14 mouse cellular contexts compared by ENCODE assay signal in genomic region chr17:47907366-47907920, GRCm38 (mm10). TPM values are rescaled to one million over a fixed set of nuclear protein-coding genes. Genes with fewer than 3 reads are reported as not detected.
DNase-seq lines count a peak whose midpoint lies in the region; ATAC-seq and TF ChIP-seq lines count a peak whose summit lies in the region.
"Had no signal": no experiment of that assay in that cellular context is flagged by ENCODE, and none has a peak within 500 bp of the region (broad histone marks: within the 10 kb centered on the region; RNA-seq: fewer than 3 reads in every experiment).

No protein-coding gene starts in this region.

- H3K27ac ChIP-seq in heart, embryonic 12.5 days (ENCODE audit: poor library complexity, severe bottlenecking), result no peak overlapping the region
- no peak overlapping the region for H3K27ac ChIP-seq in embryonic facial prominence, embryonic 14.5 days (replicated peaks; ENCODE audit: low read depth, low read length)
- H3K27ac ChIP-seq in limb, embryonic 12.5 days, result 0 out of 2 replicates have a peak overlapping the region, but pooled peaks have one; percentile 23
- no peak overlapping the region for H3K27ac ChIP-seq in heart, embryonic 11.5 days (ENCODE audit: low read depth, low read length)
- H3K27ac ChIP-seq: liver, embryonic 15.5 days had no signal

- no peak overlapping the region for H3K4me2 ChIP-seq in heart, embryonic 12.5 days
- H3K4me2 ChIP-seq in embryonic facial prominence, embryonic 14.5 days (ENCODE audit: low read depth, low read length), result no peak overlapping the region
- H3K4me2 ChIP-seq in limb, embryonic 12.5 days, result no peak overlapping the region
- H3K4me2 ChIP-seq in heart, embryonic 11.5 days, result no peak overlapping the region
- H3K4me2 ChIP-seq: liver, embryonic 15.5 days had no signal

- peaks cover 19% of the 10 kb centered on the region for H3K36me3 ChIP-seq in heart, embryonic 12.5 days
- H3K36me3 ChIP-seq in E14TG2a.4 (ENCODE audit: insufficient read depth, low read length), result peaks cover 35% of the 10 kb centered on the region
- peaks cover 20% of the 10 kb centered on the region for H3K36me3 ChIP-seq in embryonic facial prominence, embryonic 14.5 days (ENCODE audit: control insufficient read depth, insufficient read depth, low read length)
- H3K36me3 ChIP-seq in limb, embryonic 12.5 days, result peaks cover 43% of the 10 kb centered on the region
- H3K36me3 ChIP-seq in heart, embryonic 11.5 days (ENCODE audit: control insufficient read depth, insufficient read depth, low read length), result peaks cover 4% of the 10 kb centered on the region; the same call in 1 of the 2 replicates

- ATAC-seq in heart, embryonic 12.5 days (ENCODE audit: insufficient number of reproducible peaks, low FRiP score), result no peak
- no peak for ATAC-seq in embryonic facial prominence, embryonic 14.5 days (ENCODE audit: low read depth)
- ATAC-seq in limb, embryonic 12.5 days (ENCODE audit: insufficient number of reproducible peaks, insufficient read depth, low FRiP score, low TSS enrichment, low read depth), result no peak
- ATAC-seq in heart, embryonic 11.5 days (replicated peaks; ENCODE audit: insufficient number of reproducible peaks, low FRiP score, low TSS enrichment), result no peak
- ATAC-seq: activated CD4-positive, CD25-positive, alpha-beta regulatory T cell, adult 4 months had no signal

- peak; percentile 91 for DNase-seq in heart, adult 11 months
- DNase-seq in embryonic facial prominence, embryonic 14.5 days (ENCODE audit: low spot score), result peak; percentile 70
- DNase-seq in urinary bladder, postnatal 14 days (ENCODE audit: low spot score), result no peak
- no peak for DNase-seq in gastrocnemius, postnatal 25 days
- DNase-seq: cerebellum, adult 11-12 months; heart, postnatal 10 days; kidney, adult 11 months; kidney, postnatal 25 days had no signal

- H3K9me3 ChIP-seq in heart, embryonic 12.5 days (replicated peaks), result no peaks in the 10 kb centered on the region
- no peaks in the 10 kb centered on the region for H3K9me3 ChIP-seq in E14TG2a.4 (ENCODE audit: low read length)
- no peaks in the 10 kb centered on the region for H3K9me3 ChIP-seq in embryonic facial prominence, embryonic 14.5 days (ENCODE audit: control insufficient read depth, low read length)
- no peaks in the 10 kb centered on the region for H3K9me3 ChIP-seq in limb, embryonic 12.5 days
- H3K9me3 ChIP-seq in heart, embryonic 11.5 days (replicated peaks; ENCODE audit: control insufficient read depth, low read length), result no peaks in the 10 kb centered on the region
- H3K9me3 ChIP-seq: liver, embryonic 15.5 days had no signal

- H3K27me3 ChIP-seq in heart, embryonic 12.5 days (replicated peaks), result no peaks in the 10 kb centered on the region
- peaks cover 51% of the 10 kb centered on the region for H3K27me3 ChIP-seq in E14TG2a.4 (ENCODE audit: insufficient read depth, low read length)
- H3K27me3 ChIP-seq in embryonic facial prominence, embryonic 14.5 days (replicated peaks; ENCODE audit: control insufficient read depth, insufficient read depth, low read length), result no peaks in the 10 kb centered on the region
- peaks cover 57% of the 10 kb centered on the region for H3K27me3 ChIP-seq in limb, embryonic 12.5 days
- H3K27me3 ChIP-seq in heart, embryonic 11.5 days (ENCODE audit: control insufficient read depth, insufficient read depth, low read length), result no peaks in the 10 kb centered on the region
- H3K27me3 ChIP-seq: liver, embryonic 15.5 days had no signal

- no peak for TF ChIP-seq CTCF in E14TG2a.4 (conservative IDR thresholded peaks at IDR 0.05; ENCODE audit: low read length)

- no peak overlapping the region for H3K9ac ChIP-seq in heart, embryonic 12.5 days
- H3K9ac ChIP-seq in embryonic facial prominence, embryonic 14.5 days (ENCODE audit: low read depth, low read length), result peak overlapping the region; percentile 21; the same call in 1 of the 2 replicates
- 0 out of 2 replicates have a peak overlapping the region, but pooled peaks have one; percentile 18 for H3K9ac ChIP-seq in limb, embryonic 12.5 days (replicated peaks)
- H3K9ac ChIP-seq in heart, embryonic 11.5 days (ENCODE audit: low read depth, low read length), result no peak overlapping the region
- H3K9ac ChIP-seq: liver, embryonic 15.5 days had no signal

- peaks cover 54% of the 10 kb centered on the region for H3K4me1 ChIP-seq in heart, embryonic 12.5 days (replicated peaks)
- peaks cover 91% of the 10 kb centered on the region for H3K4me1 ChIP-seq in E14TG2a.4 (replicated peaks; ENCODE audit: low read depth, low read length)
- H3K4me1 ChIP-seq in embryonic facial prominence, embryonic 14.5 days (ENCODE audit: control insufficient read depth, insufficient read depth, low read length), result peaks cover 39% of the 10 kb centered on the region
- H3K4me1 ChIP-seq in limb, embryonic 12.5 days (replicated peaks), result peaks cover 71% of the 10 kb centered on the region
- peaks cover 45% of the 10 kb centered on the region for H3K4me1 ChIP-seq in heart, embryonic 11.5 days (ENCODE audit: control insufficient read depth, insufficient read depth, low read length)

- H3K4me3 ChIP-seq in heart, embryonic 12.5 days, result no peak overlapping the region
- H3K4me3 ChIP-seq in E14TG2a.4 (replicated peaks; ENCODE audit: low read length), result peak overlapping the region; percentile 51
- H3K4me3 ChIP-seq in embryonic facial prominence, embryonic 14.5 days (ENCODE audit: low read depth, low read length), result no peak overlapping the region
- no peak overlapping the region for H3K4me3 ChIP-seq in limb, embryonic 12.5 days (replicated peaks)
- H3K4me3 ChIP-seq in heart, embryonic 11.5 days (ENCODE audit: low read depth, low read length), result no peak overlapping the region
- H3K4me3 ChIP-seq: liver, embryonic 15.5 days had no signal

- 73% methylated on average over 9 of the region's 9 CpGs for WGBS in heart, embryonic 12.5 days
- 26% methylated on average over 9 of the region's 9 CpGs for WGBS in embryonic facial prominence, embryonic 14.5 days
- 39% methylated on average over 9 of the region's 9 CpGs for WGBS in limb, embryonic 12.5 days
- 60% methylated on average over 9 of the region's 9 CpGs for WGBS in heart, embryonic 11.5 days (ENCODE audit: insufficient replicate concordance)

RNA-seq across cellular contexts. Expression of gene Foxp4, which starts 17.0 kb away (rescaled TPM):
- 20.7 and 22.5 TPM in 2 replicates for polyA plus RNA-seq in heart, embryonic 12.5 days (2016; fragmentation: Nextera tagmentation; extraction: Ambion mirVana)
- 21.0 and 22.7 TPM in 2 replicates for polyA plus RNA-seq in embryonic facial prominence, embryonic 14.5 days (2014; fragmentation: Nextera tagmentation; extraction: Ambion mirVana)
- 35.1 and 41.5 TPM in 2 replicates for polyA plus RNA-seq in limb, embryonic 12.5 days (2016; fragmentation: Nextera tagmentation; extraction: Ambion mirVana)
- polyA plus RNA-seq in heart, embryonic 11.5 days (2014; fragmentation: Nextera tagmentation; extraction: Ambion mirVana), result 15.6 and 21.1 TPM in 2 replicates
- 1 to 10 TPM; 6.4 to 7.6 TPM for total RNA-seq in gastrocnemius, postnatal 25 days (2021)

Comparison
In these comparisons a context has a peak if more than half of its experiments do, and no peak if none do; other contexts are left out.
1. DNase-seq: peak in heart, adult 11 months (single experiment) and embryonic facial prominence, embryonic 14.5 days (single experiment); none in urinary bladder, postnatal 14 days (single experiment) and gastrocnemius, postnatal 25 days (single experiment).
2. H3K9ac ChIP-seq: peak in embryonic facial prominence, embryonic 14.5 days (single experiment) and limb, embryonic 12.5 days (single experiment); none in heart, embryonic 12.5 days (single experiment) and heart, embryonic 11.5 days (single experiment).